Mouse (Mus musculus): ENCODE data around the gene Kif27. TPM values are rescaled to one million over a fixed set of nuclear protein-coding genes. Genes with fewer than 3 reads are reported as not detected.

The Kif27 gene
- total and polyA plus RNA-seq, 3 experiments: not detected

- H3K4me2 ChIP-seq (ENCODE audit: insufficient read depth, low read depth, poor library complexity, severe bottlenecking): peak overlapping the region; percentile 84
- in situ Hi-C loops (cut with MboI; ENCODE audit: low pct_ligation_motif_present, low pct_unique_long_range_greater_than_20kb, low sequenced_read_pairs) (loop anchor here (10.0 kb wide), 1 partner anchor 271 kb away; no protein-coding TSS in a partner anchor), dilution Hi-C loops (cut with MboI; ENCODE audit: extremely low pct_ligation_motif_present, extremely low pct_unique_long_range_greater_than_20kb, low sequenced_read_pairs) (no loop called here)
- H3K36me3 ChIP-seq (replicated peaks in 1 of 2; ENCODE audit: control insufficient read depth in 1 of 2, insufficient read depth in 1 of 2, low read length in 1 of 2): no peaks in the 10 kb centered on the region
- H3K9ac ChIP-seq (ENCODE audit: insufficient read depth, low read depth): peak overlapping the region; percentile 57; the same call in 1 of the 2 replicates
- DNase-seq (ENCODE audit: extremely low read depth): no peak
- no peaks in the 10 kb centered on the region for H3K9me3 ChIP-seq (replicated peaks; ENCODE audit: low read length)
- no peaks in the 10 kb centered on the region for H3K79me2 ChIP-seq (replicated peaks; ENCODE audit: control insufficient read depth, extremely low read depth, insufficient read depth, poor library complexity, severe bottlenecking)
- H3K4me1 ChIP-seq (ENCODE audit: control insufficient read depth in 1 of 2, insufficient read depth in 2 of 2): peaks cover 0 to 5% of the 10 kb centered on the region in 2 experiments; a peak in 1 of 4 replicates
- H3K27me3 ChIP-seq (replicated peaks): peaks cover 35% of the 10 kb centered on the region
- no peak for TF ChIP-seq ZKSCAN1 (IDR thresholded peaks at IDR 0.05; ENCODE audit: borderline replicate concordance, low read depth, low read length)
- TF ChIP-seq USF1 (IDR thresholded peaks at IDR 0.05; ENCODE audit: low read depth, low read length): no peak
- no peak for TF ChIP-seq HCFC1 (IDR thresholded peaks at IDR 0.05; ENCODE audit: low read depth, low read length)
- no peak for TF ChIP-seq SIN3A (IDR thresholded peaks at IDR 0.05; ENCODE audit: low read length)
- TF ChIP-seq USF2 (conservative IDR thresholded peaks at IDR 0.05; ENCODE audit: low read depth, low read length): no peak
- TF ChIP-seq ZMIZ1 (IDR thresholded peaks at IDR 0.05; ENCODE audit: low read depth, low read length): no peak
- TF ChIP-seq RAD21 (IDR thresholded peaks at IDR 0.05; ENCODE audit: low read depth, low read length): no peak
- no peak for TF ChIP-seq NELFE (IDR thresholded peaks at IDR 0.05; ENCODE audit: low read depth, low read length)
- TF ChIP-seq MAFK (IDR thresholded peaks at IDR 0.05; ENCODE audit: insufficient replicate concordance, low read length): no peak
- TF ChIP-seq NRF1 (IDR thresholded peaks at IDR 0.05; ENCODE audit: low read depth, low read length): no peak
- TF ChIP-seq CHD1 (IDR thresholded peaks at IDR 0.05; ENCODE audit: low read depth, low read length): no peak
- no peak for TF ChIP-seq E2F4 (IDR thresholded peaks at IDR 0.05; ENCODE audit: insufficient replicate concordance, low read depth, low read length)
- TF ChIP-seq MXI1 (IDR thresholded peaks at IDR 0.05; ENCODE audit: low read depth, low read length): no peak
- TF ChIP-seq EP300 (IDR thresholded peaks at IDR 0.05; ENCODE audit: low read length): no peak
- no peak for TF ChIP-seq MYC (IDR thresholded peaks at IDR 0.05; ENCODE audit: low read depth, low read length)
- TF ChIP-seq TCF12 (IDR thresholded peaks at IDR 0.05; ENCODE audit: low read depth, low read length): no peak
- peak overlapping the region in 2 of 3 experiments; percentile 63 to 65 for H3K4me3 ChIP-seq (replicated peaks in 1 of 3; ENCODE audit: low read depth in 2 of 3, low read length in 2 of 3, poor library complexity in 1 of 3)
- H3K27ac ChIP-seq (ENCODE audit: insufficient read depth, low read depth): no peak overlapping the region
These were observed 85.3 kb downstream of the Kif27 start for GRCm38 (mm10) chr13:58273411-58274258.

GRCm38 (mm10) chr13:58266864-58267263, 92.1 kb downstream of the Kif27 start:
- in situ Hi-C loops (cut with MboI; ENCODE audit: low pct_ligation_motif_present, low pct_unique_long_range_greater_than_20kb, low sequenced_read_pairs): no loop called here
- Histone ChIP-seq H3K9me3 (replicated peaks; ENCODE audit: low read length) (no peaks in the 10 kb centered on the region), H3K4me1 (ENCODE audit: control insufficient read depth in 1 of 2, insufficient read depth in 2 of 2) (peaks cover 0 to 2% of the 10 kb centered on the region in 2 experiments; a peak in 1 of 4 replicates), H3K9ac (ENCODE audit: insufficient read depth, low read depth) (no peak overlapping the region), H3K27me3 (replicated peaks) (peaks cover 6% of the 10 kb centered on the region), H3K36me3 (replicated peaks in 1 of 2; ENCODE audit: control insufficient read depth in 1 of 2, insufficient read depth in 1 of 2, low read length in 1 of 2) (no peaks in the 10 kb centered on the region), H3K79me2 (replicated peaks; ENCODE audit: control insufficient read depth, extremely low read depth, insufficient read depth, poor library complexity, severe bottlenecking) (no peaks in the 10 kb centered on the region), H3K4me3 (replicated peaks in 1 of 3; ENCODE audit: low read depth in 2 of 3, low read length in 2 of 3, poor library complexity in 1 of 3) (no peak overlapping the region), H3K27ac (ENCODE audit: insufficient read depth, low read depth) (no peak overlapping the region), H3K4me2 (ENCODE audit: insufficient read depth, low read depth, poor library complexity, severe bottlenecking) (no peak overlapping the region)
- DNase-seq (ENCODE audit: extremely low read depth): no peak
- TF ChIP-seq MAZ (IDR thresholded peaks at IDR 0.05; ENCODE audit: low read depth, low read length) (no peak), USF1 (IDR thresholded peaks at IDR 0.05; ENCODE audit: low read depth, low read length) (no peak), MXI1 (IDR thresholded peaks at IDR 0.05; ENCODE audit: low read depth, low read length) (no peak), JUN (IDR thresholded peaks at IDR 0.05; ENCODE audit: insufficient read depth, low read depth, low read length) (no peak), JUND (conservative IDR thresholded peaks at IDR 0.05; ENCODE audit: low read depth, low read length) (no peak), ZC3H11A (IDR thresholded peaks at IDR 0.05; ENCODE audit: low read depth, low read length) (no peak)
- dilution Hi-C loops (cut with MboI; ENCODE audit: extremely low pct_ligation_motif_present, extremely low pct_unique_long_range_greater_than_20kb, low sequenced_read_pairs): no loop called here

Measured in CH12.LX (cell line).